Mouse (Mus musculus) adrenal gland, postnatal 10 days (tissue): ENCODE data around the gene Ak7. TPM values are rescaled to one million over a fixed set of nuclear protein-coding genes. Genes with fewer than 3 reads are reported as not detected.

Source experiments
- DNase-seq: peaks from one replicate; pipeline ENCODE4 v3.0.0; 2021; ENCODE audit warnings: mixed read lengths
- long read RNA-seq, 2 experiments: library from polyadenylated mRNA; stranded (forward); transcript quantifications; one replicate each; pipeline ENCODE4 v2.0.0; 2021
- total RNA-seq, 2 experiments: library from RNA; stranded (reverse); gene quantifications; 2 replicates each; pipeline ENCODE4 v1.2.3; 2021

The Ak7 gene
- under 1 TPM; 0.12 to 0.18 TPM for total RNA-seq
- long read RNA-seq, experiment 1, partial matches to known transcripts: 0 of 1 reads
- long read RNA-seq, experiment 1, other reads (novel, unspliced or antisense): 1 of 1 reads
- long read RNA-seq, experiment 2: 0 reads

DNA sequence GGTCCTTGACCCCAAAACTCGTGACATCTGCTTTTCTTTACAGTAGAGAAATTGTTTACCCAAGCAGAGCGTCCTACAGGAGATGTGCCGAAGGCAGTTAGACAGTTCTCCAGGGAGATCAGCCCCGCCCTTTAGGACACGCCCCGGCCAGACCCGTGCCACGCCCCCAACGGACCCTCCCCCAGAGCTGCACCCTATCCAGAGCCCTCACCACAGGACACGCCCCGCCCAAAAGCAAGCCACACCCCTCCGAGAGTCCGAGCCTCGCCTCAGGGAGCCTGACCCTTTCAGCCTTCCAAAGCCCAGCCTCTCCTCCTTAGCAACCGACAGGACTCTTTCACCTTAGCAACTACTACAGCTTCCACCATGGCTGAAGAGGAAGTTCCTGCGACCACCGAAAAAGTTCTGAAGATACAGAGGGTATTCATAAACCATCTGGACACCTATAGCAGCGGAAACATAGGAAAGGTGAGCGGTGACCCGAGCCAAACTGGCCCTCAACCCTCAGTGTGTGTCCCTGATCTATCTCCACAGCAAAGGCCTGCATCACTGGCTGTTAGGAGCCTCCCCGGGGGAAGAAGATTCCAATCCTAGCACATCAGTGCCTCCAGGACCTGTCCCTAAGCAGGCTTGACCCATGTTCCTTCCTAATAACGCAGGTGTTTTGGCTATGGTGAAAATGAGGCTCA is at the start of gene Ak7:
Gene Ak7, plus strand, starts transcription at position 178 of the 689 bp plus-strand sequence.
- peak; percentile 87 for DNase-seq

DNA sequence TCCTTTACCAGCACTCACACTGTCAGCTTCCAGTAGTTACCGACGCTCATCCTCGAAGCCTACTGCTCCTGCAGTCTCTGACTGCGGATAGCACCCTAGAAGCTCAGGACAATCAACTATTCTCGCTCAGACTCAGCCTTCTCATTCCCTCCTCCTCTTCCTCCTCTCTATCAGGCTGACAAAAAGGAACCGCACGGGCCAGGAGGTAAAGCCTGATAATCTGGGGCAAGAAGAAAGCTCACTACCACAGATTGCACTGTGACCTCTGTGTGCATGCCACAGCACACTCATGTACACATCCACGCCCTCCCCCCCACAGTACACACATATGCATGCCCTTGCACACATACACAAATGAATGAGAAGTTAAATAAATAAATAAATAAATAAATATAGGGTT is 29.5 kb upstream of the Ak7 start:
- DNase-seq: no peak

DNA sequence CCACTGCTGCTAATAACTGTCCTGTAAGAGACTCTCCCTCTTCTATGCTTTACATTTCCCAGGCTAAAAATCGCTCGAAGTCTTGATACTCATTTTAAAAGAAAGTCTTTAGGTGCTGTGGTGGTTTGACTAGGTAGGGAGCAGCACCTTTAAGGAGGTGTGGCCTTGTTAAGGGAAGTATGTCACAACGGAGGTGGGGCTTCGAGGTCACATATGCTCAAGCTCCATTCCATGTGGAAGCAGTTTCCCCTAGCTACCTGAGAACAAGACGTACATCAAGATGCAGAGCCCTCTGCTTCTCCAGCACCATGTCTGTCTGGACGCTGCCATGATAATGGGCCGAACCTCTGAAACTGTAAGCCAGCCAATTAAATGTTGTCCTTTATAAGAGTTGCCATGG is 27.6 kb upstream of the Ak7 start:
- no peak for DNase-seq

DNA sequence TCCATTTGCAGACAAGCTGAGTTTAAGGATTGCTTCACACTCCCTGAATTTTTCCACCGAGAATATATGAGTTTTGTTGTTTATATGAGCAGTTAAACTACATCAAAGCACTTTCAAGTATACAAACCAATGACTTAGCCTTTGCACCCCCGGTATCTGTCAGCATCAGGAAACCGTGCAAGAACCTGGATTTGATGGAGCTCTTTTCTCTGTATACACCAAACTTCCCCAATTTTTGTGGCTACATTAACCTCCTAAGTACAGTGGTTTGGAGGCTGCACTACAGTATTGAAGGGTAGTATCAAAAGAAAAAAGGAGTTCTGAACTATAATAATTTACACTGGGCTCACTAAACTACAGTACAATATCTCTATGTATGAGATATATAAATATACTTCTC is 27.0 kb upstream of the Ak7 start:
- no peak for DNase-seq

DNA sequence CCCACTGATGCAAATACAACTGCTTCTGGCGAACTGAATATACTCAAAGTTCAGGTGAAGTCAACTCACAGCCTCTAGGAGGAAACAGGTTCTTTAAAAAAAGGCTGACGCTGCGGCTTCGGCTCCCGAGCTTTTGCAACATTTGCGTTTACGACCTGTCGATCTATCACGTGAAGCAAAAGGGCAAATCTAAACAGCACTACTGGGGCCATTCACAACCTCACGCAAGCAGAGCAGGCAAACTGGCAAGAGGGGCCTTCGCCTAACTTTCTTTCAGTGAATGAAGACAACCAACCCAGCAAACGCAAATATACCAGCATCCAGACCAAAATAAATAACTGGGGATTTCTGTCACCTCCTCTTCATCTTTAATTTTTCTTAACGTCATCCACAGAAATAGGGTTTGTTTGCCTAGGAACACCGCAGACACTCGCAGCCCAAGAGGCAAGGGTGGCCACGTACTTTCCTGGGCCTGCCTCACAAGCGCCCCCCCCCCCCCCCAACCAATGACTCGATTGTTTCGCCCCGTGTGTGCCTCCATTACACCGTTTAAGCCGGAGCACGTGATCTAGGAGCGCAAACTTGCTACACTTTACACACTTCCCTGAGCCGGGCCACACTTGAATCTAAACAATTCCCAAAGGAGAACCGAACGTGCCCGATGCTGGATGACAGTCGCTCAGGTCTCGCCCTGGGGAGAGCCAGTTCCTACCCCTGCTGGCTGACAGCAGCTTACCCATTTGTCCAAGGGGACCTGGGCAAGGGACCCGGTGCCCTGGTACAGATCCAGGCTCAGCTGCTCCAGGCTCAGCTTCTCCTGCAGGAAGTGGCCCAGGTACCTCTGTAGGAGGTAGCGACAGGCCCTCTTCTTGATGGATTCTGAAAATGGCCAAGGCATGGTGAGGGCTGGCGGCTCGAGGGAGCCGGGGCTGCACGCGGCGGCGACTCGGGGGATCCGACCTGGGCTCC is 21.6 kb upstream of the Ak7 start, which contains the start of gene Gskip:
Gene Gskip, plus strand, starts transcription at position 897 of the 969 bp plus-strand sequence.
- DNase-seq: peak; percentile 60

DNA sequence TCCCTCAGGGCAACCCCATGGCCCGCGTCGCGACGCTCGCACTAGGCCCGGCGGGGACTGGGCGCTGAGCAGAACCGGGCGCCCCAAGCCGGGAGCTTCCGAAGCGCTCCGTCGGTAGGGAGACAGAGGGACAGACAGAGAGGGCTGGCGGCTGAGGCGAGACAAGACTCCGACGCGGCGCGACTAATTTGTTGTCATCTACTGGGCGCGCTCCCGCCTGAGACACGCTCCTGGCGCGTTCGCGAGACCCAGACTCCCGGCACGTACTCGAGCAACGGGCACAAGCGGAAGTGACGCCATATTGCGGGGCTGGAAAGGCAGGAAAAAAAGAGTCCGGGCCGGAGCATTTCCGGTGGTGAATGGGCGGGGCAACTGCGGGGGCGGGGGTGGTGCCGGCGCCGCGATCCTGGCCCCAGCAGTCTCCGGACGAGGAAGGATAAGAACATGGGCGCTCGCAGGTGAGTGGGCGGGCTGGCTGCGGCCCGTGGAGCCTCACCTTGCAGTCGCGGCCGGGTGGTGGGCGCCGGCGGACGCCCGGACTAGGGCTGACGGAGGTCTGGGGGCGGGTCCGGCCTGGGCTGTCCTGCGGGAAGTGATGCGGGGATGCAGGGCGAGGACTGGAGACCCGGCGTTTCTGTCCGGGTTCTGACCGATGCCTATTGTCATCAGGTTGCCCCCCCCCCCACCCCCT is 20.6 kb upstream of the Ak7 start, which contains the start of gene Atg2b:
Gene Atg2b, minus strand, starts transcription at position 211 of the 691 bp plus-strand sequence.
- peak; percentile 97 for DNase-seq

DNA sequence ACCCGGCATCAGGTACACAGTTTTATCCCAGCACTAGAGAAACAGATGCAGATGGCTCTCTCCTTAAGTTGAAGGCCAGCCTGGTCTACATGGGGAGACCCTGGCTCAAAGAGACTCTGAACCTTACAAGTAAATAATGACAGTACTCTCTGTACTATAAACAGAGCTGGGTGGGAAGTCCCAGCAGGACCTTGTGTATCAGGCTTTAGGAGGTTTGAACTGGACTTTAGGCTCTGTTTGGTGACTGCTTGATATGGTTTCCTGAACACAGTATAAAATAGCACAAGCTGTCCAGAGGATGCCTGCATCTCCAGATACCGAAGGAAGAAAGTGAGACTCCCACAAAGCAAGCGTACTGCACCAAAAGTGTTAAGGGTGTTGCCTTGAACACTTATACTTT is 19.0 kb upstream of the Ak7 start:
- DNase-seq: no peak

DNA sequence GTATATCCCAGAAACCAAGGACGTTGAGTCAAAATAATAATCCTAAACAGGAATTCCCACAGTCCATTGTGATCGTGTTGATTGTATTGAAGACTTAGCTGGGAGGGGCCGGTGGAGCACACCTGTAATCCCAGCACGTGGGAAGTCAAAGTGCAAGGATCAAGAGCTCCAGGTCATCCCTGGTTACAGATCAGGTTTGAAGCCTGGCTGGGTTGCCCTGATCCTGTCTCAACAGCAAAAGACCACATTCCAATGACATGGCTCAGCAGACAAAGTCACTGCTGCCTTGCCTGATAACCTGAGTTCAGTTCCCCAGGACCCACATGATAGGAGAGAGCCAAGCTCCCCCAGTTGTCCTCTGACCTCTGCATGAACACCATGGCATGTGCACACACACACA is 18.4 kb upstream of the Ak7 start:
- DNase-seq: no peak

DNA sequence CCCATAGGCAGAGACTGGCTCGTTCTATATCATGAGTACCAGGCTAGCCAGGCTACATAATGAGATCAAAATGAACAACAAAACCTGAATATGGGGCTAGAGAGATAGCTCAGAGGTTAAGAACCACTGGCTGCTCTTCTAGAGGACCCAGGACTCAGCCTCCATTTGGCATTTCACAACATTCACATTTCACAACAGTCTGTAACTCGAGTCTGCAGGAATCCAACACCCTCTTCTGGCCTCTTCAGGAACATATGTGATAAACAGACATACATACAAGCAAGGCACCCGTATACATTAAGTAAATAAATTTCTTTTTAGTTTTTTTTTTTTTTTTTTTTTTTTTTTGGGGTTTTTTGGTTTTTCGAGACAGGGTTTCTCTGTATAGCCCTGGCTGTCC is 17.2 kb upstream of the Ak7 start:
- no peak for DNase-seq

DNA sequence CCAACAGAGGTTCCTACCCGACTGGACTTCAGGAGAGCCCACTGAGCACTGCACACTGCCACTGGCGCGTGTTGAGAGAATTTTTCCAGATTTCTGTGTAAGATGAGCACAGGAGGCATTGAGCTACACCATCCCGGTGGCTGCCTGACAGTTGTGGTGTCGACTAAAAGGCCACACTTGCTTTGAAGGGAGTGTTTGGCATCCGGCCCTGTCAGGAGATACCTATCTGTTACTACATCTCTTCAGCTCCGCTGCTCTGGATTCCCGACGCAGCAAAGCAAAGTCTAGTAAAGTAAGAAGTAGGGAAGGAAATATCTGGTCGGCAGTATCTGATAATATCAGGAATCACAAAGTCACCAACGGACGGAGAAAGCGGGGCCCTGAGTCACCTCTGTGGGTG is 16.3 kb upstream of the Ak7 start:
- no peak for DNase-seq

DNA sequence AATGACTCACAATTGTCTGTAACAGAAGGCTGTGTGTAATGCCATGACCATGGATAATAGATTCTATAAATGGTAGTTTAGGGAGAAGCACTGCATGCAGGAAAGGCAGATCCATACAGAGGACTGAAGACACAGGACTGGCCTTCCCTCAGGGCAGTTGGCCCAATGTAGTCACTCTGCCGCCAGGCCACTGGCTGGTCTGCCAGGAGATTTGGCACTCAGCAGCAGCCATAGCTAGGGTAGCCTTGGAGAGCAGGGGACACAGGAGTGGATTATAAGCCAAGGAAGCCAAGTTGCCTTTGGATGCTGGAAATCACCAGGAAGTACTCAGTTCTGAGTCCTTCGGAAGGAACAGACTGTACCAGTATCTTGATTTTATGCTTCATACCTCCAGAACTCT is 11.8 kb upstream of the Ak7 start:
- peak; percentile 55 for DNase-seq

DNA sequence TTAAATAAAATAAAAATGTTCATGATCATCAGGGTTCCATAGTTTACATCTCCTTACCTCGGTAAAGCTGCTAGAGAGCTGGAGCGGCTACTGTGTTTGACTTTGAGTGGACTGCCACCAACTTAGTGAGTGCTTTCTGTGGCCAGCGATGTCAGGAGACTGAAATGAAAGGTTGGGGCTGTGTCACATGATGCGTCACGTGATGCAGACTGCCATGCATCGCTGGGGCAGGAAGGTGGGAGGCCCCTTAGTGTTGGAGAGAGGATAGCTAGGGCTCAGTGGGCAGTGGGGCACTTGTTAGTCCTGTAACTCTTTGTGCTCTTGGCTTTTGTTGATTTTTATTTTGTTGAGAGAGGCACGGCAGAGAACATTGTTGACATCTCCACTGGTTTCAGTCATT is 9.9 kb upstream of the Ak7 start:
- no peak for DNase-seq

DNA sequence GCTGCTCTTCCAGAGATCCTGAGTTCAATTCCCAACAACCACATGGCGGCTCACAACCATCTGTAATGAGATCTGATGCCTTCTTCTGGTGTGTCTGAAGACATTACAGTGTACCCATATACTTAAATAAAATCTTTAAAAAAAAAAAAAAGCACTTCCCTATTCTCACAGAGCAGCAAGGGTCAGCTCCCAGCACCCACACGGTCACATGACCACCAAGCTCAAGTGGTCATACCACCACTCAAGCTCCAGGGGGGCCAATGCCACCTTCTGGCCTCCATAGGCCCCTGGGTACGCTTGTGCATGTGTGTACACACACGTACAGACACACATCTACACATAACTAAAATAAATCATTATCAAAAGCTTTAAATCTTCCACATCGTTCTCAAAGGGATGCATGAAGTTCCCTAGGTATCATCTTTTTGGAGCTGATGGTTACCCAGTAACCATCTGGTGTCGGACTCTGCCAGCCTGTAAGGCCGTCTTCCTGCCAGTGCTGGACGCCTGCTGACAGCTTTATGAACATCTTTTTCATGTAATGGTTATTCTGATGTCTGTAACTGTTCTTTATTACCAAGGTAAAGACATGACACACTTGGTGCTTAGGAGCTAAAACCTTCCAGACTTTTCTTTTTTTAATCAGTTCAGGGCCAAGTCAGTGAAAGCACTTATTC is 8.5 kb upstream of the Ak7 start:
- no peak for DNase-seq

DNA sequence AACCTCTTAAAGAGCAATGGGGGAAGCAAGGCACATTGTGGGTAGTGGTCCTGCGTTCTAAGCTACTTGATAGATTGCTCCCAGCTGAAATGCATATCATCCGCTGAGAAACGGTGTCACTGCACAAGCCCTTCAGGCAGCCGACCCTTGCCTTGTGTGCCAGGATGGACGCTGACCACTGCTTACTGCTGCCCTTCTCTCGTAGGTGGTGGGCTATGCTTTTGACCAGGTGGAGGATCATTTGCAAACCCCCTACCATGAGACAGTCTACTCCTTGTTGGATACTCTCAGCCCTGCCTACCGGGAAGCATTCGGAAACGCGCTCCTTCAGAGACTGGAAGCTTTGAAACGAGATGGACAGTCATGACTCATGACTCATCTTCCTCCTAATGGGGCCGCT is 5.3 kb upstream of the Ak7 start:
- no peak for DNase-seq

DNA sequence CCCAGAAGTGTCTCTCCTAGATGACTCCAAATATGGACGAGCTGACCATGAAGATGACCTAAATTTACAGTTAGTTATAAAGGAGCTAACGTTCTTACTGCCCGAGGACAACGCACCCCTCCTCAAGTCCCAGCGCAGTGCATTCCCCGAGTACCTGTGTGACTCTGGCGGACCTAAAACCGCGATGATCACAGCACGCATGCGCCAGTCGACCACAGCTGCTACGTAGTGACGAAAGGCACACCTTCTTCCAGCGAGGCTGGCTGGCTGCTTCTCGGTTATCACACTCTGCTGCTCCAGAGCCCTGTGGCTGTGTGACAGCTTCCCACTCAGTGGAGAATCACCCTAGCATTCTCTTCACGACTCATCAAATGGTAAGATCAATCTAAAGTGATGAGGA is 12.8 kb downstream of the Ak7 start:
- peak; percentile 40 for DNase-seq

DNA sequence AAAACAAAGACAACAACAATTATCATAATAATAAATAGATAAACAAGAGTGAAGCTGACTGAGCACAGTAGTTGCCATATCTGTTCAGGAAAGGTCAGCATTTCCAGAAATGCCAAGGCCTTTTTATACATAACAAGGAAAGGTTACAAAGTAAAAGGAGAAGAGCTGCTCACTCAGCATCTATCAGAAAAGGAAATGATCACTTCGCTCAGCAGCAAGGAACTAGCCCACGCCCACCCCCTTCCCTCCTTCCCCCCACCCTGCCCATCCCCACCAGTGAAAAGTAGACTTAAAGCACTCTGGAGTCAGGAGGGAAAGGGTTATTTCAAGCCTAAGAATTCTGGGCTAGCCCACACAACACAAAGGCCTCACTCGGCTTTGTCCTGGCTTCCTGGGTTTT is 14.4 kb downstream of the Ak7 start:
- DNase-seq: no peak

DNA sequence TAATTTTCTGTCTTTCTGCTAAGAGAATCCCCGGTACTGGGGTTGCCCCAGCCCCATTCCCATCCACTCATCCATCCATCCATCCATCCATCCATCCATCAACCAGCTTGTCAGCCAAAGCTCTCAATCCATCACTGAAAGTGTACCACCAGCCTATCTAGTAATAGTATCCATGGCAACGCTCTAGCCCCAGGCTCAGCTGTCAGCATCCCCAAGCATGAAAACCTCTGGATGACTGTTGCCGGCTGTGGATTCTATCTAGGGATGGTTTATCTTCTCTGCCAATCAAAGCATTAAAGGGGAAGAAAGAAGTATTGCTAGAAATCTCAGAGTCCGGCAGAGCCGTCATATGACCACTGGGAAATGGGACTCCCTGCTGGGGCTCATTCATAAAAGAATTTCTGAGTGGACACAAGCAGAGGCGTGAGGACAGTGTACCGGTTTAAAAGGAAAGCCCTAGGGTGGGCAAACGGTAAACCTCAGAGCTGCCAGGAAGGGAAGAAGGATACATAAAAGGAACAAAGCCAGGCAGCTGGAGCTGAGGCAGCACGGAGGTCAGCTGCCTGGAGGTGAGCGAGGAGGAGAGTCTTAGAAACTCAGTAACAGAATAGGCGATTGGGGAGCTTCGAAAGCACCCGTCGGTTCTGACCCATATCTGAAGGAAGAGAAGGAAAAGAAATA is 15.8 kb downstream of the Ak7 start:
- no peak for DNase-seq

DNA sequence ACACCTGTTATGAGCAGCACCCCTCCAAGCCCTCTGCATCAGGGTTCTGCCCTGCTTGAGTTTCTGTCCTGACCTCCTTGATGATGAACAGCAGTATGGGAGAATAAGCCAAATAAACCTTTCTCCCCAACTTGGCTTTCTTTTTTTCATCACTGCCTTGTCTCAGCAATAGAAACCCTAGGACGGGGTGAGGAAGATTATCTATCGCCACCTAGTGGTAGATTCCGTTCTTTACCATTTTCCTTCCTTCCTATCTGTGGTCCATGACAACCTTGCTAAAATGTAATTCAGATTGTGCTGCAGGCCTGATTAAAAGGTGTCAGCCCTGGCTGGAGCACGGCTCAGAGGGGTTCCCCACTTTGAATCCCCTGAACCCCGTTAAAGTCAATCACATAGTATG is 16.9 kb downstream of the Ak7 start:
- peak; percentile 8 for DNase-seq

DNA sequence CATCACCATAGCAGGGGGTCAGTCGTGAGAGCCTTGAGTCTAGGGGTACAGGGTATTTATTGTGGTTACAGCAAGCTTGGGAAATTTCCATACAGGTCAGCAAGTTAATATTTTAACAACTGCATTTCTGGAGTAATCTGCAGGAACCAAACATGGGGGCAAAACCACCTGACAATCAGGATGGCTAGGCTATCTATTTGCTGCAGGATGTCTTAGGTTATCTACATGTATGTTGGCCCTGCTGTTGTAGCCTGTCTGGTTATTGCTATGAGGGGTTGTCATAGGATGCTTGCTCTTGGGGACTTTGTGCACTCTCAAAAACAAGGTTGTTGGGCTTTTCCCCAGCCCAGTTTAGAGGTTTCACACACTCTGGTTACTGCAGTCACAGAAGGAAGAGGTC is 18.8 kb downstream of the Ak7 start:
- DNase-seq: no peak

DNA sequence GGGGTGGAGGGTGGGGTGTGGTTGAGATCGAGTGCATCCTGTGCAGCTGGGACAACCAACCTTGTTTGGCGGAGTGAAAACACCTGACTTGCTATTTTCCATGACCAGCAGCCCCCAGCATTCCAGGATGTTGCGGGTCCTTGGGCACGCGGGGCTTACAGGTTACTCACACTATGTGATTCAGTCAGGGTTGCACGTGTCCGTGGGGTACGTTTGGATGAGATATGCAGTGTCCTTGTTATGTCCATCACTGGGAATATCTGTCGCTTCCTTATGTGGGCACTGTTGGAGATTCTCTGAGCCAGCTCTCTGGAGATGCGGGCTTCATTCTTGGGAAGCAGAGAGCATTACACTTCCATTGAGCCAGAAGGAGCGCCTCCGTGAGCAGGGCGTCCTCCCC is 20.0 kb downstream of the Ak7 start:
- no peak for DNase-seq

DNA sequence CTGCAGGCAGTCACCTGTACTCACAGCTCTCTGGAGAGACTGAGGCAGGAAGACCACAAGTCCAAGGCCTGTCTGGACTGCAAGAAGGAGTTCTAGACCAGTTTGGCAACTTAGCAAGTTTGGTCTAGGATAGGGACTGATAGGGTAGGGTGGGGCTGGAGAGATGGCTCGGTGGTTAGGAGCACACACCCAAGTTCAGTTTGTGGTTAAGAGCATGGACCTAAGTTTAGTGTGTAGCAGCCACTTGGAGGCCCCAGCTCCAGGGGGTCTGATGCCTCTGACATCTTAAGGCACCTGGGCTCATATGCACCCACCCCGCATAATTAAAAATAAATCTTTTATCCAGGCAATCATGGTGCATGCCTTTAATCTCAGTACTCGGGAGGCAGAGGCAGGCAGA is 21.5 kb downstream of the Ak7 start:
- no peak for DNase-seq
